Mouse (Mus musculus) thymus, postnatal 10 days (tissue): ENCODE measurements around the gene Chrna10.

Experiments
- DNase-seq, 2 experiments: peaks; one replicate each; pipeline ENCODE4 v3.0.0; 2021; ENCODE audit warnings: low spot score in 2 of 2

Chrna10 gene

GRCm38 (mm10) chr7:102116579-102117331, at the start of gene Chrna10:
TSS of gene Chrna10 (minus strand) at chr7:102116828.
- DNase-seq, result no peak

- no peak for DNase-seq
Observed at GRCm38 (mm10) chr7:102153691-102154090, 37.1 kb upstream of the Chrna10 start.

- no peak for DNase-seq
Observed at GRCm38 (mm10) chr7:102137898-102138297, 21.3 kb upstream of the Chrna10 start.

GRCm38 (mm10) chr7:102137464-102137863, 20.8 kb upstream of the Chrna10 start:
- peak; percentile 19 to 58 for DNase-seq

GRCm38 (mm10) chr7:102132395-102132794, 15.8 kb upstream of the Chrna10 start:
- DNase-seq, result no peak

GRCm38 (mm10) chr7:102120326-102120725, 3.7 kb upstream of the Chrna10 start:
- DNase-seq, result no peak

- DNase-seq, result no peak
Observed at GRCm38 (mm10) chr7:102117382-102117781, 754 bp upstream of the Chrna10 start.

- no peak for DNase-seq
Observed at GRCm38 (mm10) chr7:102113151-102113729, 3.4 kb downstream of the Chrna10 start.

- no peak for DNase-seq
Observed at GRCm38 (mm10) chr7:102109746-102110145, 6.9 kb downstream of the Chrna10 start.

- no peak for DNase-seq
Observed at GRCm38 (mm10) chr7:102109171-102109570, 7.5 kb downstream of the Chrna10 start, which contains the start of gene Art5. TSS of gene Art5 (minus strand) at chr7:102109489.

- DNase-seq, result no peak
Observed at GRCm38 (mm10) chr7:102108206-102108605, 8.4 kb downstream of the Chrna10 start.

- peak; percentile 66 to 69 for DNase-seq
Observed at GRCm38 (mm10) chr7:102106700-102107141, 9.9 kb downstream of the Chrna10 start.

- no peak for DNase-seq
Observed at GRCm38 (mm10) chr7:102104126-102104525, 12.5 kb downstream of the Chrna10 start.

- no peak for DNase-seq
Observed at GRCm38 (mm10) chr7:102103555-102103954, 13.1 kb downstream of the Chrna10 start.

GRCm38 (mm10) chr7:102102696-102103095, 13.9 kb downstream of the Chrna10 start:
- no peak for DNase-seq

- DNase-seq, result no peak
Observed at GRCm38 (mm10) chr7:102102241-102102640, 14.4 kb downstream of the Chrna10 start.

GRCm38 (mm10) chr7:102101487-102101886, 15.1 kb downstream of the Chrna10 start, which contains the start of gene Art1:
TSS of gene Art1 (plus strand) at chr7:102101743.
- no peak for DNase-seq

GRCm38 (mm10) chr7:102100868-102101267, 15.8 kb downstream of the Chrna10 start:
- no peak for DNase-seq

GRCm38 (mm10) chr7:102099760-102100661, 16.6 kb downstream of the Chrna10 start:
- DNase-seq, result peak; percentile 31 to 55

GRCm38 (mm10) chr7:102087336-102087735, 29.3 kb downstream of the Chrna10 start:
- no peak for DNase-seq

- DNase-seq, result no peak
Observed at GRCm38 (mm10) chr7:102084041-102084696, 32.5 kb downstream of the Chrna10 start.
